Mouse (Mus musculus) forebrain, embryonic 16.5 days (tissue): ENCODE data around the gene Dlg5. TPM values are rescaled to one million over a fixed set of nuclear protein-coding genes. Genes with fewer than 3 reads are reported as not detected.

Experiments used
- ATAC-seq: fragments of 200-750 bp; cut with Nextera tagmentation; 2 replicates; pipeline ENCODE4 v1.8.0; 2017; ENCODE audit warnings: mild to moderate bottlenecking, moderate library complexity
- H3K27ac ChIP-seq: fragments of 300-500 bp; sonication (generic); 2 replicates; pipeline ENCODE4 v1.5.1; 2014; ENCODE audit warnings: low read length, control low read depth
- H3K27me3 ChIP-seq: fragments of 300-500 bp; sonication (generic); replicated peaks from 2 replicates; pipeline ENCODE4 v1.6.1; 2014; ENCODE audit warnings: low read length; ENCODE audit not compliant: control insufficient read depth, insufficient read depth
- H3K36me3 ChIP-seq: fragments of 300-500 bp; sonication (generic); 2 replicates; pipeline ENCODE4 v1.6.1; 2014; ENCODE audit not compliant: control insufficient read depth, insufficient read depth
- H3K4me1 ChIP-seq: fragments of 300-500 bp; sonication (generic); replicated peaks from 2 replicates; pipeline ENCODE4 v1.6.1; 2014; ENCODE audit warnings: low read length; ENCODE audit not compliant: control insufficient read depth, insufficient read depth
- H3K4me2 ChIP-seq: fragments of 300-500 bp; sonication (generic); 2 replicates; pipeline ENCODE4 v1.6.1; 2014; ENCODE audit warnings: mild to moderate bottlenecking, low read length, control low read depth
- H3K4me3 ChIP-seq: fragments of 300-500 bp; sonication (generic); replicated peaks from 2 replicates; pipeline ENCODE4 v1.5.1; 2014; ENCODE audit warnings: mild to moderate bottlenecking, low read length, control low read depth
- H3K9ac ChIP-seq: fragments of 300-500 bp; sonication (generic); replicated peaks from 2 replicates; pipeline ENCODE4 v1.6.1; 2014; ENCODE audit warnings: low read depth, low read length, control low read depth
- H3K9me3 ChIP-seq: fragments of 300-500 bp; sonication (generic); 2 replicates; pipeline ENCODE4 v1.6.1; 2016; ENCODE audit warnings: low read length; ENCODE audit not compliant: control insufficient read depth
- WGBS: fragments of 180-500 bp; shearing (Covaris S2); extraction: QIAGEN DNeasy Blood & Tissue Kit; methylation state at CpG from one replicate; pipeline ENCODE4 v1.1.7; 2014; 5-methylcytosine and 5-hydroxymethylcytosine counted together
- polyA plus RNA-seq: library from polyadenylated mRNA; unstranded; fragments of >200 nt; fragmentation: Nextera tagmentation; extraction: Ambion mirVana; gene quantifications from 2 replicates; pipeline ENCODE4 v1.2.1, GENCODE M21; 2015

Dlg5 gene
- polyA plus RNA-seq, 1 experiment from 2014 or later: 21.2 TPM

GRCm38 (mm10) chr14:24242016-24242415, 3.7 kb downstream of the Dlg5 start:
- no peak overlapping the region for H3K4me3 ChIP-seq
- H3K9ac ChIP-seq: no peak overlapping the region
- H3K36me3 ChIP-seq: no peaks in the 10 kb centered on the region
- WGBS: 83% methylated on average over 2 of the region's 2 CpGs
- H3K4me1 ChIP-seq: peaks cover 15% of the 10 kb centered on the region
- no peak for ATAC-seq
- no peaks in the 10 kb centered on the region for H3K9me3 ChIP-seq
- no peak overlapping the region for H3K27ac ChIP-seq
- no peaks in the 10 kb centered on the region for H3K27me3 ChIP-seq
- no peak overlapping the region for H3K4me2 ChIP-seq

- peaks cover 12% of the 10 kb centered on the region for H3K4me1 ChIP-seq
- ATAC-seq: no peak
- 72% methylated on average over 6 of the region's 6 CpGs for WGBS
These were observed 4.9 kb downstream of the Dlg5 start for GRCm38 (mm10) chr14:24240831-24241230.

DNA sequence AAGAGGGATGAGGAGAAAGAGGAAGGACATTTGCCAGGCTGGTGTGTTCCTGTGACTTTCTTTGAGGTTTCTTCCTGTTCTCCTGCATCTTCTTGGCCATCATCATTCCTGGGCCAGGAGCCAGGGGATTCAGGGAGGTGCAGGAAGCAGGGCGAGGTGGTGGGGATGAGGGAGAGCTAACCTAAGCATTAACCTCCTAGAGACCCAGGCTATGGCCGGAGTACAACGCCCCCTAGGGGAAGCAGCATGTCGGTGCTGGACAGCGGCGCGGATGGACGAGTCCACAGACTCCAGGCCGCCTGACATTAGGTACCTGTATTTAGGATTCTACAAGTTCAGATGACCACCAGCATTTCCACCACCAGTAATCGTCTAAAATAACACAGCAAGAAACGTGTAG, 6.1 kb downstream of the Dlg5 start:
- Histone ChIP-seq H3K27ac (no peak overlapping the region), H3K36me3 (no peaks in the 10 kb centered on the region), H3K27me3 (no peaks in the 10 kb centered on the region), H3K4me1 (peaks cover 15% of the 10 kb centered on the region), H3K4me2 (no peak overlapping the region), H3K9me3 (no peaks in the 10 kb centered on the region), H3K4me3 (no peak overlapping the region), H3K9ac (no peak overlapping the region)
- no peak for ATAC-seq
- 84% methylated on average over 11 of the region's 11 CpGs for WGBS

More at GRCm38 (mm10) chr14:24240831-24241230, 4.9 kb downstream of the Dlg5 start:
- Histone ChIP-seq H3K4me3 (no peak overlapping the region), H3K4me2 (no peak overlapping the region), H3K9ac (no peak overlapping the region), H3K27me3 (no peaks in the 10 kb centered on the region), H3K36me3 (no peaks in the 10 kb centered on the region), H3K9me3 (no peaks in the 10 kb centered on the region), H3K27ac (no peak overlapping the region)

GRCm38 (mm10) chr14:24235954-24236353, 9.8 kb downstream of the Dlg5 start:
- no peaks in the 10 kb centered on the region for H3K27me3 ChIP-seq
- no peak overlapping the region for H3K4me3 ChIP-seq
- 89% methylated on average over 3 of the region's 3 CpGs for WGBS
- H3K27ac ChIP-seq: no peak overlapping the region
- H3K4me1 ChIP-seq: peaks cover 4% of the 10 kb centered on the region; the same call in 1 of the 2 replicates
- H3K9ac ChIP-seq: no peak overlapping the region
- no peak for ATAC-seq
- H3K36me3 ChIP-seq: no peaks in the 10 kb centered on the region
- H3K4me2 ChIP-seq: no peak overlapping the region
- H3K9me3 ChIP-seq: no peaks in the 10 kb centered on the region

DNA sequence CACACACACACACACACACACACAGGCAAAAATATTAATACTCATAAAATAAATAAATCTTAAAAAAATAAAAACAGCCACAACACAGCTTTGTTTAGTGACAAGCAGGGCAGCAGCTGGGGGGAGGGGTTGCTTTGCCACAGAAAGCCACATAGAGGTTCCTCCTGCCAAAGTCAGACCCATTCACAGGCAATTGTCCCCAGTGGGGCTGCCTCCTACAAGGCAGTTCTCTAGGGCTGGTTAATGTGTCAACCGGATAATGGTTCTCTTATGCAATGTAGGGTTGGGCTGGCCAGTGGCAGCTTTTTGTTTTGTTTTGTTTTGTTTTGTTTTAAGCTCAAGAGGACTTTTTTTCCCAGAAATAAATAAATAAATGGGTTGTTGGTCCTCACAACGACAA, 11.3 kb downstream of the Dlg5 start:
- 39% methylated on average over 2 of the region's 2 CpGs for WGBS
- H3K9ac ChIP-seq: no peak overlapping the region
- no peaks in the 10 kb centered on the region for H3K27me3 ChIP-seq
- H3K4me3 ChIP-seq: no peak overlapping the region
- no peaks in the 10 kb centered on the region for H3K36me3 ChIP-seq
- H3K27ac ChIP-seq: no peak overlapping the region
- no peak for ATAC-seq
- peaks cover 4% of the 10 kb centered on the region; the same call in 1 of the 2 replicates for H3K4me1 ChIP-seq
- H3K9me3 ChIP-seq: no peaks in the 10 kb centered on the region
- no peak overlapping the region for H3K4me2 ChIP-seq

- 76% methylated on average over 11 of the region's 12 CpGs for WGBS
- no peak overlapping the region for H3K9ac ChIP-seq
- no peak for ATAC-seq
- no peak overlapping the region for H3K4me2 ChIP-seq
- no peaks in the 10 kb centered on the region for H3K9me3 ChIP-seq
- H3K4me1 ChIP-seq: peaks cover 4% of the 10 kb centered on the region; the same call in 1 of the 2 replicates
- no peaks in the 10 kb centered on the region for H3K36me3 ChIP-seq
- H3K4me3 ChIP-seq: no peak overlapping the region
- H3K27ac ChIP-seq: no peak overlapping the region
- H3K27me3 ChIP-seq: no peaks in the 10 kb centered on the region
These were observed 12.8 kb downstream of the Dlg5 start for GRCm38 (mm10) chr14:24232641-24233633.

- H3K4me1 ChIP-seq: no peaks in the 10 kb centered on the region
- H3K36me3 ChIP-seq: no peaks in the 10 kb centered on the region
- no peak overlapping the region for H3K27ac ChIP-seq
- H3K9me3 ChIP-seq: no peaks in the 10 kb centered on the region
- no peaks in the 10 kb centered on the region for H3K27me3 ChIP-seq
- H3K4me2 ChIP-seq: no peak overlapping the region
- H3K9ac ChIP-seq: no peak overlapping the region
- 90% methylated on average over 6 of the region's 6 CpGs for WGBS
- H3K4me3 ChIP-seq: no peak overlapping the region
- no peak for ATAC-seq
These were observed 17.2 kb downstream of the Dlg5 start for GRCm38 (mm10) chr14:24228549-24228948.

GRCm38 (mm10) chr14:24227015-24227414, 18.7 kb downstream of the Dlg5 start:
- no peak overlapping the region for H3K4me3 ChIP-seq
- WGBS: 95% methylated on average over 8 of the region's 8 CpGs
- no peaks in the 10 kb centered on the region for H3K9me3 ChIP-seq
- H3K27ac ChIP-seq: no peak overlapping the region
- H3K36me3 ChIP-seq: no peaks in the 10 kb centered on the region
- ATAC-seq: no peak
- H3K27me3 ChIP-seq: no peaks in the 10 kb centered on the region
- no peak overlapping the region for H3K4me2 ChIP-seq
- H3K9ac ChIP-seq: no peak overlapping the region
- no peaks in the 10 kb centered on the region for H3K4me1 ChIP-seq

GRCm38 (mm10) chr14:24226344-24226743, 19.4 kb downstream of the Dlg5 start:
- Histone ChIP-seq H3K36me3 (no peaks in the 10 kb centered on the region), H3K4me3 (no peak overlapping the region), H3K27ac (no peak overlapping the region), H3K9ac (no peak overlapping the region), H3K27me3 (no peaks in the 10 kb centered on the region), H3K4me1 (no peaks in the 10 kb centered on the region), H3K4me2 (no peak overlapping the region), H3K9me3 (no peaks in the 10 kb centered on the region)
- WGBS: 86% methylated on average over 2 of the region's 2 CpGs
- ATAC-seq: no peak
